Mouse (Mus musculus) spleen, adult 12 weeks (tissue): ENCODE measurements around the gene Glp1r.

ENCODE experiments used
- DNase-seq: peaks from one replicate; pipeline ENCODE4 v3.0.0; 2022; ENCODE audit warnings: low spot score

The Glp1r gene

GRCm38 (mm10) chr17:30901627-30902026, at the start of gene Glp1r:
Gene Glp1r, plus strand, starts transcription at chr17:30901817.
- DNase-seq = no peak

GRCm38 (mm10) chr17:30852345-30852744, 49.3 kb upstream of the Glp1r start:
- DNase-seq = no peak

- DNase-seq = no peak
Measured at GRCm38 (mm10) chr17:30857347-30857746, 44.3 kb upstream of the Glp1r start.

- DNase-seq = no peak
Measured at GRCm38 (mm10) chr17:30858586-30859259, 42.9 kb upstream of the Glp1r start.

- DNase-seq = no peak
Measured at GRCm38 (mm10) chr17:30859989-30860585, 41.5 kb upstream of the Glp1r start.

GRCm38 (mm10) chr17:30860606-30861005, 41.0 kb upstream of the Glp1r start:
- no peak for DNase-seq

GRCm38 (mm10) chr17:30866281-30866680, 35.3 kb upstream of the Glp1r start:
- no peak for DNase-seq

- DNase-seq = no peak
Measured at GRCm38 (mm10) chr17:30866966-30867365, 34.7 kb upstream of the Glp1r start.

- DNase-seq = no peak
Measured at GRCm38 (mm10) chr17:30871040-30871439, 30.6 kb upstream of the Glp1r start.

- DNase-seq = no peak
Measured at GRCm38 (mm10) chr17:30874276-30874675, 27.3 kb upstream of the Glp1r start.

- DNase-seq = no peak
Measured at GRCm38 (mm10) chr17:30877456-30877855, 24.2 kb upstream of the Glp1r start.

- no peak for DNase-seq
Measured at GRCm38 (mm10) chr17:30878626-30879025, 23.0 kb upstream of the Glp1r start.

- DNase-seq = no peak
Measured at GRCm38 (mm10) chr17:30880391-30880790, 21.2 kb upstream of the Glp1r start.

- no peak for DNase-seq
Measured at GRCm38 (mm10) chr17:30881001-30881400, 20.6 kb upstream of the Glp1r start.

- DNase-seq = no peak
Measured at GRCm38 (mm10) chr17:30882206-30882605, 19.4 kb upstream of the Glp1r start.

GRCm38 (mm10) chr17:30883534-30883933, 18.1 kb upstream of the Glp1r start:
- no peak for DNase-seq

- no peak for DNase-seq
Measured at GRCm38 (mm10) chr17:30892086-30892485, 9.5 kb upstream of the Glp1r start.

- DNase-seq = no peak
Measured at GRCm38 (mm10) chr17:30892730-30893129, 8.9 kb upstream of the Glp1r start.

- DNase-seq = no peak
Measured at GRCm38 (mm10) chr17:30897075-30897474, 4.5 kb upstream of the Glp1r start.

- DNase-seq = no peak
Measured at GRCm38 (mm10) chr17:30904096-30904495, 2.5 kb downstream of the Glp1r start.

- DNase-seq = no peak
Measured at GRCm38 (mm10) chr17:30907577-30907976, 6.0 kb downstream of the Glp1r start.

GRCm38 (mm10) chr17:30910866-30911731, 9.5 kb downstream of the Glp1r start:
- no peak for DNase-seq

GRCm38 (mm10) chr17:30911732-30912088, 10.1 kb downstream of the Glp1r start:
- no peak for DNase-seq
